8 mouse cellular contexts compared by ENCODE assay signal in genomic region chrX:160135719-160136118, GRCm38 (mm10). TPM values are rescaled to one million over a fixed set of nuclear protein-coding genes. Genes with fewer than 3 reads are reported as not detected.
A peak's percentile ranks its signal among the peaks of the same experiment; 100 is the strongest.
DNase-seq lines count a peak whose midpoint lies in the region; ATAC-seq and TF ChIP-seq lines count a peak whose summit lies in the region.
"Had no signal": no experiment of that assay in that cellular context is flagged by ENCODE, and none has a peak within 500 bp of the region (broad histone marks: within the 10 kb centered on the region; RNA-seq: fewer than 3 reads in every experiment).

No protein-coding gene starts in this region.

- no peaks in the 10 kb centered on the region; the same call in 1 of the 2 replicates for H3K27me3 ChIP-seq in liver, embryonic 11.5 days (replicated peaks; ENCODE audit: control insufficient read depth, insufficient read depth, low read length)

- H3K4me2 ChIP-seq in liver, embryonic 11.5 days, result peak overlapping the region; percentile 67

- H3K4me1 ChIP-seq in embryonic fibroblast, embryonic 13.5 days (ENCODE audit: control insufficient read depth, insufficient read depth, low read length), result peaks cover 4% of the 10 kb centered on the region
- no peaks in the 10 kb centered on the region; the same call in 1 of the 2 replicates for H3K4me1 ChIP-seq in liver, embryonic 11.5 days (replicated peaks; ENCODE audit: control insufficient read depth, insufficient read depth, low read length)

- peak overlapping the region; percentile 87 for H3K4me3 ChIP-seq in embryonic fibroblast, embryonic 13.5 days (ENCODE audit: insufficient read depth, low read length)
- peak overlapping the region; percentile 72 for H3K4me3 ChIP-seq in liver, embryonic 11.5 days (ENCODE audit: low read depth, low read length)

- no peak for TF ChIP-seq POLR2A in embryonic fibroblast, embryonic 13.5 days (IDR thresholded peaks at IDR 0.05; ENCODE audit: low read depth, low read length)

- no peak for TF ChIP-seq CTCF in embryonic fibroblast, embryonic 13.5 days (IDR thresholded peaks at IDR 0.05; ENCODE audit: borderline replicate concordance, insufficient read depth, low read length)

- H3K27ac ChIP-seq in embryonic fibroblast, embryonic 13.5 days (ENCODE audit: insufficient read depth, low read length), result no peak overlapping the region
- H3K27ac ChIP-seq in liver, embryonic 11.5 days (ENCODE audit: low read depth, low read length), result no peak overlapping the region

- no peaks in the 10 kb centered on the region for H3K36me3 ChIP-seq in liver, embryonic 11.5 days (ENCODE audit: control insufficient read depth, insufficient read depth, low read length)

- no peak overlapping the region for H3K9ac ChIP-seq in liver, embryonic 11.5 days (ENCODE audit: low read depth, low read length)

- H3K9me3 ChIP-seq in liver, embryonic 11.5 days (ENCODE audit: control insufficient read depth, low read length), result no peaks in the 10 kb centered on the region

- 17% methylated on average over 6 of the region's 6 CpGs for WGBS in liver, embryonic 11.5 days

- intact Hi-C loops in gastrocnemius, postnatal 36 days (cut with DNase I), result no loop called here

- peak; percentile 7 for DNase-seq in thymus, postnatal 14 days
- no peak for DNase-seq in thymus, postnatal 36 days
- no peak for DNase-seq in liver, embryonic 11.5 days (ENCODE audit: low spot score)
- DNase-seq in right cerebral cortex, postnatal 14 days, result no peak
- no peak for DNase-seq in gastrocnemius, postnatal 36 days
- DNase-seq in B cell, adult 2 months, result no peak
- DNase-seq: cerebellum, adult 9-11 months had no signal

- ATAC-seq in liver, embryonic 11.5 days (replicated peaks; ENCODE audit: low FRiP score), result no peak

RNA-seq across cellular contexts. Expression of gene Pdha1, which starts 2.5 kb away (rescaled TPM):
- polyA plus RNA-seq in embryonic fibroblast, embryonic 13.5 days (2011; ENCODE audit: insufficient read length, low read depth, missing spikeins), result 165 and 194 TPM in 2 replicates
- polyA plus RNA-seq in liver, embryonic 11.5 days (2014; fragmentation: Nextera tagmentation; extraction: Ambion mirVana), result 117 and 127 TPM in 2 replicates
- total RNA-seq in gastrocnemius, postnatal 36 days (2021), result 100 to 1,000 TPM; 581 to 648 TPM
